Mouse (Mus musculus): ENCODE results near the gene Diaph2. TPM values are rescaled to one million over a fixed set of nuclear protein-coding genes. Genes with fewer than 3 reads are reported as not detected.
A peak's percentile ranks its signal among the peaks of the same experiment; 100 is the strongest.
"Not testable (repeated sequence)": the region's sequence is repeated elsewhere in the genome, so short reads cannot be mapped to it uniquely, and the experiment has no call there.

Diaph2 gene
- polyA plus RNA-seq, 1 experiment from 2014 or later, result 4.4 TPM

DNA sequence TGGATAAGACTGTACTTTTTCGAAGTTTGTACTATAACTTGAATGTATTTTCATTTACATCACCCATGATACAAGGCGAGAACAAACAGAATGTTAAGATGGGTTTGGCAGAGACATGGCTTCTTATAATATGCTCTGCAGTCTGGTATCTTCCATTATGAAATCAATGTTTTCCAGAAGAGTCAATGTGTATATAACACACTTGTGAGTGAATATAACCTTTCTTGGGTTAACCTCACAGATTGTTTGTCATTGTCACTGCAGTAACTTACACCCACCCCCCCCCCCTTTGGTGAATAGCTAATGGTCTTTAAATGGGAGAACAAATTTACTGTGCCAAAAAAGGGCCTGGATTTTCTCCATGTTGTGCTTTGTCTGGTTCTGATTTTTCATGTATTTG lies 13.1 kb downstream of the Diaph2 start:
- Histone ChIP-seq H3K9me3 (no peaks in the 10 kb centered on the region), H3K27ac (no peak overlapping the region), H3K4me2 (replicated peaks) (no peak overlapping the region), H3K4me1 (replicated peaks) (no peaks in the 10 kb centered on the region), H3K4me3 (replicated peaks) (no peak overlapping the region), H3K9ac (replicated peaks) (no peak overlapping the region), H3K36me3 (no peaks in the 10 kb centered on the region), H3K27me3 (no peaks in the 10 kb centered on the region)
- ATAC-seq, result no peak
- 85% methylated on average over 2 of the region's 2 CpGs for WGBS

GRCm38 (mm10) chrX:129765378-129765777 lies 15.8 kb downstream of the Diaph2 start:
- H3K4me1 ChIP-seq (replicated peaks), result no peaks in the 10 kb centered on the region
- no peaks in the 10 kb centered on the region for H3K9me3 ChIP-seq
- ATAC-seq, result no peak
- no peak overlapping the region for H3K4me2 ChIP-seq (replicated peaks)
- H3K27ac ChIP-seq, result no peak overlapping the region
- H3K4me3 ChIP-seq (replicated peaks), result no peak overlapping the region
- H3K9ac ChIP-seq (replicated peaks), result no peak overlapping the region
- H3K27me3 ChIP-seq, result no peaks in the 10 kb centered on the region
- 73% methylated on average over 2 of the region's 2 CpGs for WGBS
- H3K36me3 ChIP-seq, result no peaks in the 10 kb centered on the region

DNA sequence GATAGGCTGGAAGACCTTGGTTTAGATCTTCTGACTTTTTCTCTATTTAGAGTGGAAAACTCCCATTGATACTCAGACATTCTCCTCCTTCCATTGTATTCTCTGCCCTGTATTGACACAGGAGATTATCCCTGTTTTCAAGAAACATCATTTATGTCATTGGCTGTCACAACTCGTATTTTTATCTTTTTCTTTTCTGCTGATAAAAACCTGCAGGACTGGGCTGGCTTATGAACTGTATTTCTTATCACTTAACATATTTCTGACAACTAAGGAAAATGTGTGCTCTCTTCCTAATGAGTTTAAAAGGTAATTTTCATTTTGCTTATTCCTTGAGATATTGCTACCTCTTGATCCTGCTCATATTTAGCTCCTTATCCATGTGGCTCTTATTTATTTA lies 17.3 kb downstream of the Diaph2 start:
- H3K27me3 ChIP-seq, result no peaks in the 10 kb centered on the region
- H3K36me3 ChIP-seq, result no peaks in the 10 kb centered on the region
- no peak overlapping the region for H3K27ac ChIP-seq
- 36% methylated on average over 1 of the region's 1 CpGs for WGBS
- no peak overlapping the region for H3K9ac ChIP-seq (replicated peaks)
- no peak overlapping the region for H3K4me3 ChIP-seq (replicated peaks)
- no peaks in the 10 kb centered on the region for H3K4me1 ChIP-seq (replicated peaks)
- no peak for ATAC-seq
- H3K9me3 ChIP-seq, result no peaks in the 10 kb centered on the region
- H3K4me2 ChIP-seq (replicated peaks), result no peak overlapping the region

- H3K4me1 ChIP-seq (replicated peaks), result no peaks in the 10 kb centered on the region; the same call in 1 of the 2 replicates
- ATAC-seq, result no peak
These were observed 21.1 kb downstream of the Diaph2 start for GRCm38 (mm10) chrX:129770625-129771024.

GRCm38 (mm10) chrX:129773556-129774255 lies 24.2 kb downstream of the Diaph2 start:
- H3K27ac ChIP-seq, result no peak overlapping the region
- 0 out of 2 replicates have a peak, but pooled peaks have one; percentile 40 for ATAC-seq
- no peaks in the 10 kb centered on the region; the same call in 1 of the 2 replicates for H3K4me1 ChIP-seq (replicated peaks)
- no peak overlapping the region for H3K4me3 ChIP-seq (replicated peaks)
- no peaks in the 10 kb centered on the region for H3K27me3 ChIP-seq
- H3K9ac ChIP-seq (replicated peaks), result no peak overlapping the region
- WGBS, result 51% methylated on average over 11 of the region's 11 CpGs
- no peaks in the 10 kb centered on the region for H3K36me3 ChIP-seq
- no peak overlapping the region for H3K4me2 ChIP-seq (replicated peaks)
- H3K9me3 ChIP-seq, result no peaks in the 10 kb centered on the region

More at GRCm38 (mm10) chrX:129770625-129771024, 21.1 kb downstream of the Diaph2 start:
- no peaks in the 10 kb centered on the region for H3K27me3 ChIP-seq
- no peak overlapping the region for H3K4me2 ChIP-seq (replicated peaks)
- H3K27ac ChIP-seq, result no peak overlapping the region
- no peaks in the 10 kb centered on the region for H3K9me3 ChIP-seq
- H3K9ac ChIP-seq (replicated peaks), result no peak overlapping the region
- no peaks in the 10 kb centered on the region for H3K36me3 ChIP-seq
- H3K4me3 ChIP-seq (replicated peaks), result no peak overlapping the region
- WGBS, result 40% methylated on average over 2 of the region's 2 CpGs

DNA sequence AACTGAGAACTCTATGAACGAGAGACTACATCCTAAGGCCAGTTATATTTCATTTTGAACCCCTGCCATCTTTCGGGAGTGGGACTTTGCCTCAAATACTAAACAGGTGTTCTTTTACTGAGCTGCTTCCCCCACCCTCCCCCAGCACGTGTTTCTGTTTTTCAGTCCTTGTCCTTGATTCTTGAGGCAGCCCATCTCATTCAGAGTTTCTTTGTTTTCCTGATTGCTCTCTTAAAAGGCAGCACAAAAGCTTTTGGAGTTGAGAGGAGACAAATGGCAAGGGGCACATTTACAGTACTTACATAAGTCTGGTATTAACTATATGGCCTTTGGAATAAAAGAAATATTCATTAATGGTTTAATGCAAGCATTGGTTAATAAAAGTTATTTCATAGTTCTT lies 24.9 kb downstream of the Diaph2 start:
- Histone ChIP-seq H3K36me3 (no peaks in the 10 kb centered on the region), H3K4me2 (replicated peaks) (no peak overlapping the region), H3K27ac (no peak overlapping the region), H3K27me3 (no peaks in the 10 kb centered on the region), H3K4me1 (replicated peaks) (no peaks in the 10 kb centered on the region; the same call in 1 of the 2 replicates), H3K4me3 (replicated peaks) (no peak overlapping the region), H3K9me3 (no peaks in the 10 kb centered on the region), H3K9ac (replicated peaks) (no peak overlapping the region)
- no peak for ATAC-seq
- WGBS, result 51% methylated on average over 3 of the region's 3 CpGs

GRCm38 (mm10) chrX:129776761-129777160 lies 27.2 kb downstream of the Diaph2 start:
- Histone ChIP-seq H3K27me3 (no peaks in the 10 kb centered on the region), H3K4me3 (replicated peaks) (no peak overlapping the region), H3K9ac (replicated peaks) (no peak overlapping the region), H3K4me1 (replicated peaks) (no peaks in the 10 kb centered on the region; the same call in 1 of the 2 replicates), H3K27ac (no peak overlapping the region), H3K9me3 (no peaks in the 10 kb centered on the region), H3K4me2 (replicated peaks) (no peak overlapping the region), H3K36me3 (no peaks in the 10 kb centered on the region)
- WGBS, result 74% methylated on average over 1 of the region's 1 CpGs
- ATAC-seq, result no peak

DNA sequence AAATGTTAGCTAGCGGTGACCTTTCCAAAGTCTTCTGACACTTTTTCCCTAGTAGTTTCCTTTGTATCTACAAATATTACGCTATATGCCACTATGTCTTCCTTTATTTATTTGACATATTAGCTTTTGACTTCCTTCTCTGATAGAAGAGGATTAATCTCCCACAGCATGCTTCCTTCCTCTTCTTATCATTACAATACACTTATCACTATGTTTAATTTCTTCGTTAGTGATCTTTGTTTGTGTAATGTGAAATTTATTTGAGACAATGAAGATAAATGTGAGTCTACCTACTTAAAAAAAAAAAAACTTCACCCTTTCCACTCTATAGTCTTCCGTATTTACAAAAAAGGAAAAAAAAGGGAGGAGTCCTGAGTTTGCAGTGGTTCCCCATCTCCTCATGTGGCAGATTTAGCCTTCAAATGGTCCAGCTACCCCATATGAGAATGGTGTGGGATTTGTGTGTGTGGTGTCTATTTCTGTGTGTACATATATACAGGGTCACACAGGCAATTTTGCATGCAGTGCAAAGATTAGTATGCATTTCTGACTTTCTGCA lies 27.9 kb downstream of the Diaph2 start:
- Histone ChIP-seq H3K27ac (no peak overlapping the region), H3K4me2 (replicated peaks) (no peak overlapping the region), H3K9ac (replicated peaks) (no peak overlapping the region), H3K36me3 (no peaks in the 10 kb centered on the region), H3K4me1 (replicated peaks) (no peaks in the 10 kb centered on the region; the same call in 1 of the 2 replicates), H3K4me3 (replicated peaks) (no peak overlapping the region), H3K9me3 (no peaks in the 10 kb centered on the region), H3K27me3 (no peaks in the 10 kb centered on the region)
- ATAC-seq, result no peak
- WGBS, result 90% methylated on average over 4 of the region's 4 CpGs

DNA sequence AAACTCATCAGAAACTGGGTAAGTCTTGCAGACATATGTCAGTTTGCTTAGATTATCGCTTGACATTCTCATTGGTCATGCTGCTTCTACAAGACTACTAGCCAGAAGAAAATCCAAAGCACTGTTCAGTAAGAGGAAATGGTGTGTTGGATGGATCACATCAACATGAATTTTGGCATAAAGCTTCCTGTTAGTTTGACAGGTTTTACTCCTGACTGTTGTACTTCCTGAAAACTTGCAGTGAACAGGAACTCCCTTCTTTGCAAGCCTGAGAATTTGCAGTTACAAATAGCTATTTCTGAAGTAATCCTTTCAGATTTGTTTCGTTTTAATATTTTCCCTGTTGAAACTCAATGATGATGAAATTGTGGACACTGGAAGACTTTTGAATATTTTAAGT lies 32.3 kb downstream of the Diaph2 start:
- no peak overlapping the region for H3K27ac ChIP-seq
- H3K9ac ChIP-seq (replicated peaks), result no peak overlapping the region
- no peak for ATAC-seq
- no peak overlapping the region for H3K4me3 ChIP-seq (replicated peaks)
- no peak overlapping the region for H3K4me2 ChIP-seq (replicated peaks)
- no peaks in the 10 kb centered on the region for H3K27me3 ChIP-seq
- H3K9me3 ChIP-seq, result no peaks in the 10 kb centered on the region
- no peaks in the 10 kb centered on the region for H3K4me1 ChIP-seq (replicated peaks)
- 77% methylated on average over 2 of the region's 2 CpGs for WGBS
- H3K36me3 ChIP-seq, result no peaks in the 10 kb centered on the region

GRCm38 (mm10) chrX:129784062-129784461 lies 34.5 kb downstream of the Diaph2 start:
- Histone ChIP-seq H3K36me3 (no peaks in the 10 kb centered on the region), H3K4me3 (replicated peaks) (no peak overlapping the region), H3K4me1 (replicated peaks) (no peaks in the 10 kb centered on the region), H3K9ac (replicated peaks) (no peak overlapping the region), H3K27me3 (no peaks in the 10 kb centered on the region), H3K9me3 (no peaks in the 10 kb centered on the region), H3K4me2 (replicated peaks) (no peak overlapping the region), H3K27ac (no peak overlapping the region)
- WGBS, result 92% methylated on average over 5 of the region's 5 CpGs
- ATAC-seq, result no peak

DNA sequence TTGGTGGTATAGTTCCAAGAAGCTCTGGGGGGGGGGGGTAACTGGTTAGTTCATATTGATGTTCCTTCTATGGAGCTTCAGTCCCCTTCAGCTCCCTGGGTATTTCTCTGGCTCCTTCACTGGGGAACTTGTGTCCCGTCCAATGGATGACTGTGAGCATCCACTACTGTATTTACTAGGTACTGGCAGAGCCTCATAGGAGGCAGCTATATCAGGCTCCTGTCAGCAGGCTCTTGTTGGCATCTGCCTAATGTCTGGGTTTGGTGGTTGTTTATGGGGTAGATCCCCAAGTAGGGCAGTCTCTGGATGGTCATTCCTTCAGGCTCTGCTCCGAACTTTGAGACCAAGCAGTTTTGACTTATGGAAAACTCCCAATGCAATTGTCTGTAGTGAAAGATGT lies 50.4 kb downstream of the Diaph2 start:
- not testable (repeated sequence) for H3K4me3 ChIP-seq (replicated peaks); H3K4me1 ChIP-seq (replicated peaks); ATAC-seq; H3K9me3 ChIP-seq; H3K27me3 ChIP-seq; H3K4me2 ChIP-seq (replicated peaks); H3K9ac ChIP-seq (replicated peaks); H3K36me3 ChIP-seq; H3K27ac ChIP-seq
- WGBS, result 90% methylated on average over 2 of the region's 2 CpGs

GRCm38 (mm10) chrX:129831903-129832302 lies 82.4 kb downstream of the Diaph2 start:
- Histone ChIP-seq H3K36me3 (no peaks in the 10 kb centered on the region), H3K27ac (no peak overlapping the region), H3K4me2 (replicated peaks) (no peak overlapping the region), H3K27me3 (no peaks in the 10 kb centered on the region), H3K9ac (replicated peaks) (no peak overlapping the region), H3K4me3 (replicated peaks) (no peak overlapping the region), H3K9me3 (no peaks in the 10 kb centered on the region), H3K4me1 (replicated peaks) (no peaks in the 10 kb centered on the region)
- 55% methylated on average over 2 of the region's 2 CpGs for WGBS
- ATAC-seq, result no peak

DNA sequence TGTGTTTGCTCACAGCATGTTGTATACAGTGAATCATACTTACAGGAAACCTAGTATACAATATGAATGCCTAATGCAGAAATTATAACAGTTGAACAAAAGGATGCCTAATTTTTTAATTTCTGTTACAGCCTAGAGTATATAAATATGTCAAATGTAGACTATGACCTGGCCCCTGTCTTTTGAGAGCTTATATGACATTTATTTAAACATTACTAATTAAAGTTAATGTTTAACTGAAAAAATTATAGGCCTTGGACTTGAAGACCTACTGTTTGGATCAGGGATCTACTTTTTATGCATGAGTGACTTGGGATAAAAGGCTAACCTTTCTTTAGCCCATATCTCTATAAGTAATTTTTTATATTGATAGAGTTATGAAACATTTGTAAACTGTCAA lies 84.3 kb downstream of the Diaph2 start:
- H3K36me3 ChIP-seq, result no peaks in the 10 kb centered on the region
- H3K9me3 ChIP-seq, result no peaks in the 10 kb centered on the region
- H3K9ac ChIP-seq (replicated peaks), result no peak overlapping the region
- no peak overlapping the region for H3K4me2 ChIP-seq (replicated peaks)
- no peak for ATAC-seq
- no peaks in the 10 kb centered on the region for H3K27me3 ChIP-seq
- H3K4me1 ChIP-seq (replicated peaks), result no peaks in the 10 kb centered on the region
- no peak overlapping the region for H3K4me3 ChIP-seq (replicated peaks)
- no peak overlapping the region for H3K27ac ChIP-seq
